Mouse (Mus musculus): ENCODE measurements around the gene Ptrh1. TPM values are rescaled to one million over a fixed set of nuclear protein-coding genes. Genes with fewer than 3 reads are reported as not detected.

Gene Ptrh1
- total RNA-seq, 4 experiments from 2014 or later = 4.5 to 7.0 (median 5.8) TPM

DNA sequence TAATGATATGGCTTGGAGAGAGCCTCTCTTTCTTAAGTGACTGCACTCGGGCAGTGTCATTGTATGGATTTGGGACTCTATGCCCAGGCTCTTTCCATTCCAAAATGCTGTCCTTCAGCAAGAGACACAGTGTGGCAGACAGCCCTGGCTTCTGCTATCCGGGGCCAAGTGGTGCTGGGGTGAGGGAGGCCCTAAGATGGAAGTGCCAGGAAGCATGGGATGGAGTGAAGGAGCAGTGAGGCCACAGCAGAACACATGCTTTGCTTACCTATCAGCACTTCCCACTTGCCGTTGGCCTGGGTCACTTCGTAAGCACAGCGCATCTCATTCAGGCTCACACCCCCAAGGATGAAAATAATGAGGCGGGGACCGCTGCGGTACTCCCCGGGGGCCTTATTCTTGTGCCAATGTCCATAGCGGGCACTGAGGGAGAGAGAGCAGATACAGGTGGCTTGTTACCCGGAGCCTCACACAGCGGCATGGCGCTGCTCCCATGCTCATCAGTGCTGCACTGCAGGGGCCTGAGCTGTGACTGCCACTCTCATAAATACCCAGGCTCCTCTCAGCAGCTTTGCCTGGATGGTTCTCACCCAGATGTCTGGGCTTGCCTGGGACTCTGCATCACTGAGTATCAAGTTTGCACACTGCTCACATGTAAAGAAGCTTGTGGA is 20.3 kb downstream of the Ptrh1 start:
- no peak for DNase-seq (ENCODE audit: low spot score in 2 of 2)

GRCm38 (mm10) chr2:32798251-32798962 is 22.8 kb downstream of the Ptrh1 start:
- DNase-seq (ENCODE audit: low spot score in 2 of 2) = no peak

GRCm38 (mm10) chr2:32808816-32809566 is 33.4 kb downstream of the Ptrh1 start:
- no peak for DNase-seq (ENCODE audit: low spot score in 2 of 2)

- DNase-seq (ENCODE audit: low spot score in 2 of 2) = no peak
These were observed 36.4 kb downstream of the Ptrh1 start for GRCm38 (mm10) chr2:32811959-32812358.

DNA sequence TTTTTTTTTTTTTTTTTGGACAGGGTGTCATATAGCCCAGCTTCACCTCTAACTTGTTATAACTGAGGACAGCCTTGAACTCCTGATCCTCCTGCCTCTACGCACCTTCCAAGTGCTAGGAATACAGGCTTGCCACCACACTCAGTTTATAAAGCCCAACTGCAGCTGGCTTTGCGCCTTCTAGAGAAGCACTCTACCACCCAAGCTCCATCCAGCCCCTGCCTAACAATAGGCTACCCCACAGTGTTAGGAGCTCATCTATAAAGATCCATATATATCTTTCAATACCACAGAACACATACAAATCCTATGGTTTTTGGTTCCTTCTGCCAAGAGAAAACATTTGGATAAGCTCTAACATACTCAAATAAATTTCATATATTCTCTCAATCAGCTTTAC is 40.9 kb downstream of the Ptrh1 start:
- DNase-seq (ENCODE audit: low spot score in 2 of 2) = no peak

- DNase-seq (ENCODE audit: low spot score in 2 of 2) = peak; percentile 79 to 82
These were observed 41.5 kb downstream of the Ptrh1 start for GRCm38 (mm10) chr2:32816946-32817581.

GRCm38 (mm10) chr2:32817589-32817988 is 42.0 kb downstream of the Ptrh1 start:
- no peak for DNase-seq (ENCODE audit: low spot score in 2 of 2)

- DNase-seq (ENCODE audit: low spot score in 2 of 2) = no peak
These were observed 42.6 kb downstream of the Ptrh1 start for GRCm38 (mm10) chr2:32818208-32818607.

DNA sequence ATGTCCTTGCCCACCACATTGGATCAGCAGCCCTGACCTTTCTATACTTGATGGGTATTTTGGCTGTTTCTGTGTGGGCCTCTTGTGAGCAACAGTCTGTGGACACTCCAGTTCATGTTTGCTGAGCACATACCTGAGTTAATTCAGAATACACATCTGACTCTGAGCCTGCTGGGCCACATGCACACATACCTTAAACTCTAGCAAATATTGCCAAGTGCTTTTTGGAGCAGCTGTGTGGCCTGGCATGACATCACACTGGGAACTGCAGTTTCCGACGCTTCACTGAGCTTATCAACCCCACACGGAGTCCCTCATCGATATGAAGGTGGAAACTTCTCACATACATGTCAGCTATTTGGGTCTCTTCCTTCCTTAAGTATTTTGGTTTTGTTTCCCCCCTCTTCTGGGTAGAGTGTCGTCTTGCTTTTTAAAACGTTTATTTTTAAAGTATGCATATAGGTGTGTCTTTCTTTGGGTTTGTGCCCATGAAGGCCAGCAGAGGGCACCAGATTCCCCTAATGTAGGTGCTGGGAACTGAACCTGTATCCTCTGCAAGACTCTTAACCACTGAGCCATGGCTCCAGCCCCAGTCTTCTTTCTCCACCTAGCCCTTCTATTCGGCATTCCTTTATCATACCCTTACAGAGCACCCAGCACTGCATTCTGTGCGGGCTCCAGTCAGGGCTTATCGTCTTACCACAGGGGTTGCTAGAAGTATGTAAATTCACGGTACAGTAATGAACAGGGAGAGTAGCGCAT is 45.6 kb downstream of the Ptrh1 start:
- DNase-seq (ENCODE audit: low spot score in 2 of 2) = no peak

DNA sequence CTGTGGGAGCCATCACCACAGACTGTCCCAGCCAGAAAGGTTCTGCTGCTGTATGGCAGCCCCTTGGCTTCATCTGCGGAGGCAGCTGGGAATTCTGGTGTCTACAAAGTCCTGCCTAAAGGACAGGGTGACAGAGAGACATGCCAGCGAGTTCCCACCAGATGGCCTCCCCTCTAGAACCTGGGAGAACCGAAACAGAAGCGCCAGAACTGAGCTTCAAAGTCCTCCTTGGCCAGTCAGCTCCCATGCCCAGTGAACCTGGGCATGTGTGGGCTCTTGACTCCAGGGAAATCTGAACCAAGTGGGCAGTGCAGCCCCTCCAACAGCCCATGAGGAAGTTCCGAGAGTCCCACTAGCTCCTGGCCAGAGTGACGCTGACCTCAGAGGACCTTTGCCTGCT is 47.1 kb downstream of the Ptrh1 start:
- DNase-seq (ENCODE audit: low spot score in 2 of 2) = no peak

DNA sequence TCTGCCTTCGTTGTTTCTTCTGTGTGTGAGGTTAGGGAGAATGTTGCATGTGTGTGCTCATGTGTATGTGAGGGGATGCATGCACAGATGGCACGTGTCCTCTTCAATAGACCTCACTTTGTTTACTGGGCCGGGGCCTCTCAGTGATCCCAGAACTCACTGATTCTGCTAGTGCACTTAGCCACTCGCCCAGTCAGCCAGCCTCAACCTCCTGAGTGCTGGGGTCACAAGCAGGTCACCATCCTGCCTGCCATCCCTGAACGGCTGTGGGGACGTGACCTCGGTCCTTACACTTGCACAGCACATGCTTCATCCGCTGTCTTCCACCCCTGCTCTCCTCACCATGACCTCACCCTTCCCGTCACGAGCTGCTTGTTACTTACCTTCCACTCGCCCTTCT is 47.6 kb downstream of the Ptrh1 start:
- no peak for DNase-seq (ENCODE audit: low spot score in 2 of 2)

- DNase-seq (ENCODE audit: low spot score in 2 of 2) = no peak
These were observed 48.1 kb downstream of the Ptrh1 start for GRCm38 (mm10) chr2:32823579-32824154.

DNA sequence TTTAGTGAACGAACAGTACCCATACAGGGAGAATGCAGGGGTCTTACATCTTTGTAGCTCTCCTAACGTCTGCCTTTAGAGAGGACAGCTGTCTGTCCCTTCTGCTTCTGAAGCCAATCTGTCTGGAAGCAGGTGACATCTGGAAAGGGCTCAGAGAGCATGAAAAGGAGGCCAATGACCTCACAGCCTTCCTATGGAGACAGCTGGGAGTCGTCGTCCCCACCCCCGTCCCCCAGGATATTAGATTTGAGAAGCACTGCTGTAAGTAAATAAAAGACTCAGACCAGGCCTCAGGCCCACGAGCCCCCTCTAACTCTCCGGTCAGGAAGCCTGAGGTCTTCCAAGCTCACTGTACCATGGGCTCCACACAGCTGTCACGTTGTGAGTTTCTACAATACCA is 48.6 kb downstream of the Ptrh1 start:
- no peak for DNase-seq (ENCODE audit: low spot score in 2 of 2)

- DNase-seq (ENCODE audit: low spot score in 2 of 2) = no peak
These were observed 49.2 kb downstream of the Ptrh1 start for GRCm38 (mm10) chr2:32824778-32825177.

DNA sequence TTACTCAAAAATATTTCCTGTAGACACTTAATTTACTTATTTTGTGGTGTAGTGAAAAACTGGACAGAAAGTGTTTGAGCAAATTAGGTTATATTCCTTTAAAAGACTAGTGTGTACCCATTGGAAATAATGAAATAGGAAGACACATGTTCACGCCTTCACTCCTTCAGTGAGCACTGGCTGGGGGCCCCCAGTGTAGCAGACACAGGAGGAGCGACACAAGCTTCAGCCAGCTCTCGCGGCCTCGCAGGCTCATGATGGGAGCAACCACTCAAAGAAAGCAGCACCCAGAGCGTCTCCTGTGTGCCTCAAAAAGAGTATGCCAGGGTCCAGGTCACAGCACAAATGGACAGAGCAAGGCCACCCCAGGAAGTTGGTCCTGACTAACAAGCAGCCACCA is 50.2 kb downstream of the Ptrh1 start:
- DNase-seq (ENCODE audit: low spot score in 2 of 2) = no peak

Other genes with a start within 250 kb of the Ptrh1 start
- gene Fam102a, start 240.5 kb upstream of the Ptrh1 start, total RNA-seq (2022) = 10 to 100 TPM; 69.9 to 81.1 (median 75.7) TPM
- 10 to 100 TPM; 73.1 to 87.1 (median 74.8) TPM for gene Dpm2, start 204.9 kb upstream of the Ptrh1 start, total RNA-seq (2022)
- gene Pip5kl1, start 201.0 kb upstream of the Ptrh1 start, total RNA-seq (2022) = 1 to 10 TPM; 4.0 to 5.2 (median 4.5) TPM
- under 1 TPM; 0.23 to 0.74 (median 0.40) TPM for gene 9430097D07Rik, start 200.1 kb upstream of the Ptrh1 start, total RNA-seq (2022)
- 10 to 100 TPM; 36.1 to 48.6 (median 40.3) TPM for gene St6galnac4, start 188.7 kb upstream of the Ptrh1 start, total RNA-seq (2022)
- 100 to 1,000 TPM; 110 to 144 (median 116) TPM for gene St6galnac6, start 176.1 kb upstream of the Ptrh1 start, total RNA-seq (2022)
- 100 to 1,000 TPM; 116 to 131 (median 119) TPM for gene Ak1, start 154.0 kb upstream of the Ptrh1 start, total RNA-seq (2022)
- gene Eng, start 129.2 kb upstream of the Ptrh1 start, total RNA-seq (2022) = 10 to 100 TPM; 18.2 to 24.8 (median 18.7) TPM
- 10 to 100 TPM in 3 of 4 experiments, 1 to 10 TPM in 1; 7.6 to 17.7 (median 11.4) TPM for gene Fpgs, start 71.6 kb upstream of the Ptrh1 start, total RNA-seq (2022)
- 100 to 1,000 TPM; 102 to 129 (median 111) TPM for gene Cdk9, start 62.7 kb upstream of the Ptrh1 start, total RNA-seq (2022)
- 10 to 100 TPM; 18.5 to 23.8 (median 21.0) TPM for gene Sh2d3c, start 54.7 kb upstream of the Ptrh1 start, total RNA-seq (2022)
- 1 to 10 TPM in 3 of 4 experiments, under 1 TPM in 1; 0.92 to 2.1 (median 1.5) TPM for gene 6330409D20Rik, start 34.8 kb upstream of the Ptrh1 start, total RNA-seq (2022)
- 10 to 100 TPM; 28.6 to 33.5 (median 31.1) TPM for gene Tor2a, start 18.6 kb upstream of the Ptrh1 start, total RNA-seq (2022)
- gene Ttc16, start 153 bp upstream of the Ptrh1 start, total RNA-seq (2022) = 1 to 10 TPM in 2 of 4 experiments, under 1 TPM in 2; 0.52 to 1.6 (median 1.1) TPM
- gene Cfap157, start 8.6 kb downstream of the Ptrh1 start, total RNA-seq (2022) = 1 to 10 TPM in 3 of 4 experiments, under 1 TPM in 1; 0.66 to 1.9 (median 1.2) TPM
- 100 to 1,000 TPM; 583 to 634 (median 610) TPM for gene Stxbp1, start 71.5 kb downstream of the Ptrh1 start, total RNA-seq (2022)
- gene Fam129b, start 100.3 kb downstream of the Ptrh1 start, total RNA-seq (2022) = 10 to 100 TPM; 21.8 to 39.3 (median 32.1) TPM
- 100 to 1,000 TPM; 120 to 150 (median 129) TPM for gene Rpl12, start 185.8 kb downstream of the Ptrh1 start, total RNA-seq (2022)
- 10 to 100 TPM; 35.1 to 39.9 (median 38.6) TPM for gene Lrsam1, start 185.8 kb downstream of the Ptrh1 start, total RNA-seq (2022)
- 10 to 100 TPM; 19.7 to 23.1 (median 21.8) TPM for gene Slc2a8, start 206.3 kb downstream of the Ptrh1 start, total RNA-seq (2022)